Mouse (Mus musculus) megakaryocyte-erythroid progenitor cell, adult 5 weeks (primary cell): ENCODE measurements around the gene Hps5. TPM values are rescaled to one million over a fixed set of nuclear protein-coding genes. Genes with fewer than 3 reads are reported as not detected.

ENCODE experiments used
- polyA plus RNA-seq: library from polyadenylated mRNA; stranded (reverse); fragments of >175 nt; gene quantifications from 2 replicates; pipeline ENCODE4 v1.2.3, GENCODE M21; 2012

Gene Hps5
- polyA plus RNA-seq: 5.2 and 5.6 TPM in 2 replicates

GRCm38 (mm10) chr7:46795287-46796205 lies at the start of gene Hps5, which contains the start of gene Gtf2h1:
Gene Hps5, minus strand, starts transcription at chr7:46796064.
Gene Gtf2h1, plus strand, starts transcription at chr7:46796103.

DNA sequence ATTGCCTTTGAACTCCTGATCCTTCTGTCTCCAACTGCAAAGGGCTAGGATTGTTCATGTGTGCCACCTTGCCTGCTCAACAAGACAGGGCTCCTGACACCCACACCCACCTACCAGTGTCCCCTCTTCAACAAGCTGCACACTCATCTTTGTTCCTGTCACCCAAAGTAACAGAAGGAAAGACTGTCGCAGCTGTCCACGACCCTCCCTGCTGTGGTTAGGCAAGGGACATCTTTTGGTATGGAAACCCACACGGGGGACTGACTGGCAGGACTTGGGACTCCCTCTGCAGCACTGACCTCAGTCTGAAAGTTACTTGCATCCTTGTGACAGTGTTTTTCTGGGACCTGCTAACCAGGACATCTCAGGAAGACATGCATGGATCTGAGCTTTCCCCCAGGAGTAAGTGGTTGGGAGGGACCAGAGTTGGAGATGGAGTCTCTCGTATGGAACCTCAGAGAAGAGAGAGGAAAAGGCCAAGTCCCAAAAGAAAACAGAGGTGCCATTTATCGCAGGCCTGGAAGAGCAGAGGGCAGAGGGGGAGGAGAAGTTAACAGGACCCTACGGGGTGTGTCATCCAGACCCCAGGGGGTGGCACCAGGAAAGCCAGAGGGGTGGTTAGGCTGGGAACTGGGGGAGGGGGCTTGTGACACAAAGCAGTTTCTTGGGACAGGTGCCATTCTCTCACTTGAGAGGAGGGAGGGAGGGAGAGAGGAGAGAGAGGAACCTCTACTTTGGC lies 45.1 kb upstream of the Hps5 start, which contains the start of gene Ldha:
Gene Ldha, plus strand, starts transcription at position 689 of the 739 bp plus-strand sequence.

GRCm38 (mm10) chr7:46751490-46751889 lies 44.4 kb downstream of the Hps5 start, which contains the start of gene Saa2:
Gene Saa2, plus strand, starts transcription at chr7:46751790.

GRCm38 (mm10) chr7:46742880-46743279 lies 53.0 kb downstream of the Hps5 start, which contains the start of gene Saa1:
Gene Saa1, minus strand, starts transcription at chr7:46742980.

DNA sequence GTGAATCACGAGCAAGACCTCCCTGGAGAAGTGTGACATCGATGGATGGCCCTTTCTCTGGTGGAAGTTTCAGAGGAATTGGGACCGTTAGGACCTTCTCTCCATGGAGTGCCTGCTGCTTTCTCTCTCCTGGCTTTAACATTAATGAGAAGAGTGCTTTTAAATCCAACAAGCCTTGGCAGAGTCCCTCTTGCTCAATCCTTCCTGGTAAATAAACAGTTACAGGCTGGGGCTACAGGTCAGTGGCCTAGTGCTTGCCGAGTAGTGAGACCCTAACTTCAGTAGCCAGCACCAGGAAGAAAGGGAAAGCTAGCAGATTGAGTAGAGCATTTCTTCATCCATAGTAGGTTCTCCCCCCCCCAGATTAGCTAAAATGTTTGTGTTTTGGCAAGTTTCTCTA lies 63.4 kb downstream of the Hps5 start, which contains the start of gene Saa4:
Gene Saa4, minus strand, starts transcription at position 146 of the 400 bp plus-strand sequence.

GRCm38 (mm10) chr7:46715600-46715999 lies 80.3 kb downstream of the Hps5 start, which contains the start of gene Saa3:
Gene Saa3, minus strand, starts transcription at chr7:46715700.

Other genes starting within 250 kb of the Hps5 start
- 3.9 and 4.1 TPM in 2 replicates for gene Sergef, start 156.3 kb downstream of the Hps5 start, polyA plus RNA-seq
- gene Tph1, start 123.5 kb downstream of the Hps5 start, polyA plus RNA-seq: not detected in 2 replicates
- 3.0 and 3.6 TPM in 2 replicates for gene Saal1, start 85.4 kb downstream of the Hps5 start, polyA plus RNA-seq
- 0.67 and 1.6 TPM in 2 replicates for gene Saa3, start 80.4 kb downstream of the Hps5 start, polyA plus RNA-seq
- not detected in 2 replicates for gene Saa4, start 63.5 kb downstream of the Hps5 start, polyA plus RNA-seq
- not detected in 2 replicates for gene Saa1, start 53.1 kb downstream of the Hps5 start, polyA plus RNA-seq
- not detected in 2 replicates for gene Saa2, start 44.3 kb downstream of the Hps5 start, polyA plus RNA-seq
- gene Gtf2h1, start within 50 bp of the Hps5 start, polyA plus RNA-seq: 55.0 and 56.6 TPM in 2 replicates
- 463 and 545 TPM in 2 replicates for gene Ldha, start 45.4 kb upstream of the Hps5 start, polyA plus RNA-seq
- 0.10 TPM in 1 of 2 replicates, not detected in the other for gene Ldhc, start 65.1 kb upstream of the Hps5 start, polyA plus RNA-seq
- gene Tsg101, start 123.9 kb upstream of the Hps5 start, polyA plus RNA-seq: 55.0 and 55.2 TPM in 2 replicates
- gene Uevld, start 162.5 kb upstream of the Hps5 start, polyA plus RNA-seq: 0.19 and 0.26 TPM in 2 replicates
- not detected in 2 replicates for gene Gm9999, start 187.5 kb upstream of the Hps5 start, polyA plus RNA-seq
- 14.9 and 18.2 TPM in 2 replicates for gene Spty2d1, start 212.3 kb upstream of the Hps5 start, polyA plus RNA-seq